Mouse (Mus musculus) bone marrow, adult 2 months (tissue): Measurements from ENCODE around the gene Tanc1.

Experiments
- CTCF ChIP-seq: fragments of 200-500 bp; IDR thresholded peaks from 2 replicates; pipeline ENCODE4 v1.5.1; 2011; ENCODE audit warnings: low read length, control low read depth; ENCODE audit not compliant: control insufficient read depth, insufficient read depth
- POLR2A ChIP-seq: fragments of 200-500 bp; IDR thresholded peaks from 2 replicates; pipeline ENCODE4 v1.6.1; 2011; ENCODE audit warnings: low read depth, mild to moderate bottlenecking, control low read depth, low read length, borderline replicate concordance; ENCODE audit not compliant: control insufficient read depth

- 0 out of 2 replicates have a peak, but pooled peaks have one; percentile 25 for TF ChIP-seq CTCF
- TF ChIP-seq POLR2A, result no peak
Observed at GRCm38 (mm10) chr2:59830151-59830550, 218.3 kb downstream of the Tanc1 start.
